Mouse (Mus musculus) layer of hippocampus, adult 11-12 months (tissue): ENCODE measurements around the gene Padi4.

Experiments
- DNase-seq: peaks from one replicate; pipeline ENCODE4 v3.0.0; 2022; ENCODE audit warnings: low spot score

Padi4 gene

GRCm38 (mm10) chr4:140701716-140702561 lies 72.1 kb downstream of the Padi4 start:
- no peak for DNase-seq

GRCm38 (mm10) chr4:140701049-140701715 lies 72.9 kb downstream of the Padi4 start:
- peak; percentile 79 for DNase-seq

- no peak for DNase-seq
These were observed 73.6 kb downstream of the Padi4 start, which contains the start of gene Rcc2 for GRCm38 (mm10) chr4:140700269-140701018. Gene Rcc2, plus strand, starts transcription at chr4:140700541.

GRCm38 (mm10) chr4:140699441-140700127 lies 74.5 kb downstream of the Padi4 start:
- DNase-seq, result peak; percentile 77
